Comparison of ENCODE assay signal across 8 mouse cellular contexts in genomic region chr6:97178491-97179366, GRCm38 (mm10). TPM values are rescaled to one million over a fixed set of nuclear protein-coding genes. Genes with fewer than 3 reads are reported as not detected.
DNase-seq lines count a peak whose midpoint lies in the region; ATAC-seq and TF ChIP-seq lines count a peak whose summit lies in the region.

TSS of gene Tmf1 (minus strand) at chr6:97179122.

- DNase-seq in c-Kit-positive CD71-positive TER-119-positive erythroid progenitor cells, embryonic 14.5 days (ENCODE audit: low spot score) = peak; percentile 91
- DNase-seq in heart, postnatal 10 days = peak; percentile 95 to 96
- DNase-seq in large intestine, adult 2 months (ENCODE audit: low read depth, low spot score) = peak; percentile 86
- peak; percentile 97 for DNase-seq in liver, postnatal 0 days
- DNase-seq in testis, postnatal 10 days (ENCODE audit: low spot score) = peak; percentile 96

- peak within 1 kb of the TSS; percentile 88 for H3K27ac ChIP-seq in forebrain, embryonic 13.5 days
- peak within 1 kb of the TSS; percentile 98 for H3K27ac ChIP-seq in liver, postnatal 0 days (ENCODE audit: low read depth)
- peak within 1 kb of the TSS; percentile 87 for H3K27ac ChIP-seq in neural tube, embryonic 14.5 days (ENCODE audit: low read depth, low read length)

- intact Hi-C loops in heart, postnatal 10 days (cut with DNase I) = loop anchor here (1.0 to 10.0 kb wide), 3 partner anchors 25 to 236 kb away; no protein-coding TSS in a partner anchor

- peak; percentile 98 for ATAC-seq in forebrain, embryonic 13.5 days
- ATAC-seq in liver, postnatal 0 days = peak; percentile 97
- ATAC-seq in neural tube, embryonic 14.5 days (ENCODE audit: low read depth) = peak; percentile 99

- H3K4me3 ChIP-seq in E14TG2a.4 (replicated peaks; ENCODE audit: low read length) = peak within 1 kb of the TSS; percentile 96
- peak within 1 kb of the TSS; percentile 92 for H3K4me3 ChIP-seq in forebrain, embryonic 13.5 days
- peak within 1 kb of the TSS; percentile 96 for H3K4me3 ChIP-seq in liver, postnatal 0 days (ENCODE audit: low read depth, low read length)
- peak within 1 kb of the TSS; percentile 98 for H3K4me3 ChIP-seq in neural tube, embryonic 14.5 days (ENCODE audit: low read depth, low read length)

- peak within 1 kb of the TSS; percentile 63 for H3K4me2 ChIP-seq in forebrain, embryonic 13.5 days
- peak within 1 kb of the TSS; percentile 73 for H3K4me2 ChIP-seq in liver, postnatal 0 days (ENCODE audit: low read depth, low read length)
- peak within 1 kb of the TSS; percentile 55 for H3K4me2 ChIP-seq in neural tube, embryonic 14.5 days (ENCODE audit: low read depth, low read length)

- under 1% methylated on average over 62 of the region's 80 CpGs for WGBS in forebrain, embryonic 13.5 days
- under 1% methylated on average over 80 of the region's 80 CpGs for whole genome bisulfite sequencing in large intestine, adult 2 months
- WGBS in liver, postnatal 0 days (ENCODE audit: insufficient replicate concordance) = under 1% methylated on average over 74 of the region's 80 CpGs
- under 1% methylated on average over 79 of the region's 80 CpGs for WGBS in neural tube, embryonic 14.5 days

- TF ChIP-seq CTCF in E14TG2a.4 (conservative IDR thresholded peaks at IDR 0.05; ENCODE audit: low read length) = no peak
- no peak for TF ChIP-seq CTCF in liver, postnatal 0 days (IDR thresholded peaks at IDR 0.05; ENCODE audit: low read depth)

- no peak for TF ChIP-seq EP300 in liver, postnatal 0 days (IDR thresholded peaks at IDR 0.05; ENCODE audit: low read depth)

- peaks cover 31% of the 10 kb centered on the region for H3K4me1 ChIP-seq in E14TG2a.4 (replicated peaks; ENCODE audit: low read depth, low read length)
- peaks cover 19% of the 10 kb centered on the region for H3K4me1 ChIP-seq in forebrain, embryonic 13.5 days
- peaks cover 18% of the 10 kb centered on the region for H3K4me1 ChIP-seq in liver, postnatal 0 days (ENCODE audit: insufficient read depth)
- peaks cover 16% of the 10 kb centered on the region for H3K4me1 ChIP-seq in neural tube, embryonic 14.5 days (ENCODE audit: control insufficient read depth, insufficient read depth, low read length)

- no peaks in the 10 kb centered on the region for H3K9me3 ChIP-seq in E14TG2a.4 (ENCODE audit: low read length)
- H3K9me3 ChIP-seq in forebrain, embryonic 13.5 days (replicated peaks) = no peaks in the 10 kb centered on the region
- no peaks in the 10 kb centered on the region for H3K9me3 ChIP-seq in liver, postnatal 0 days (ENCODE audit: low read length)
- H3K9me3 ChIP-seq in neural tube, embryonic 14.5 days (ENCODE audit: control insufficient read depth, low read length) = no peaks in the 10 kb centered on the region

- no peaks in the 10 kb centered on the region for H3K27me3 ChIP-seq in E14TG2a.4 (ENCODE audit: insufficient read depth, low read length)
- no peaks in the 10 kb centered on the region for H3K27me3 ChIP-seq in forebrain, embryonic 13.5 days
- no peaks in the 10 kb centered on the region for H3K27me3 ChIP-seq in liver, postnatal 0 days (ENCODE audit: insufficient read depth, low read length)
- H3K27me3 ChIP-seq in neural tube, embryonic 14.5 days (ENCODE audit: control insufficient read depth, insufficient read depth, low read length) = no peaks in the 10 kb centered on the region

- H3K36me3 ChIP-seq in E14TG2a.4 (ENCODE audit: insufficient read depth, low read length) = peaks cover 44% of the 10 kb centered on the region
- H3K36me3 ChIP-seq in forebrain, embryonic 13.5 days (ENCODE audit: poor library complexity, severe bottlenecking) = peaks cover 23% of the 10 kb centered on the region
- 0 out of 2 replicates have a peak, but pooled peaks cover 7% of the 10 kb centered on the region for H3K36me3 ChIP-seq in liver, postnatal 0 days (replicated peaks; ENCODE audit: insufficient read depth, low read length)
- H3K36me3 ChIP-seq in neural tube, embryonic 14.5 days (ENCODE audit: control insufficient read depth, insufficient read depth, low read length) = peaks cover 13% of the 10 kb centered on the region

- peak within 1 kb of the TSS; percentile 95 for H3K9ac ChIP-seq in forebrain, embryonic 13.5 days
- H3K9ac ChIP-seq in liver, postnatal 0 days (replicated peaks) = peak within 1 kb of the TSS; percentile 97
- peak within 1 kb of the TSS; percentile 92 for H3K9ac ChIP-seq in neural tube, embryonic 14.5 days (replicated peaks; ENCODE audit: low read depth, low read length)

RNA-seq across cellular contexts. Expression of gene Tmf1, which starts in this region (rescaled TPM):
- polyA plus RNA-seq in forebrain, embryonic 13.5 days (2015; fragmentation: Nextera tagmentation; extraction: Ambion mirVana) = 41.0 and 43.1 TPM in 2 replicates
- total RNA-seq in heart, postnatal 10 days (2021) = 10 to 100 TPM; 34.3 to 36.3 TPM
- 2.2 and 3.8 TPM in 2 replicates for polyA plus RNA-seq in large intestine, adult 2 months (2012; rRNA removed)
- 17.5 and 20.3 TPM in 2 replicates for polyA plus RNA-seq in liver, postnatal 0 days (2015; fragmentation: Nextera tagmentation; extraction: Ambion mirVana)
- 40.4 and 42.5 TPM in 2 replicates for polyA plus RNA-seq in neural tube, embryonic 14.5 days (2014; fragmentation: Nextera tagmentation; extraction: Ambion mirVana)

Comparison
In these comparisons a context has a peak if more than half of its experiments do, and no peak if none do; other contexts are left out.
1. Peak in every context shown above with its lines: DNase-seq, ATAC-seq, H3K4me3 ChIP-seq and H3K27ac ChIP-seq.